Mouse (Mus musculus) adipose tissue, adult 10 weeks (tissue): ENCODE data around the gene Ppp2r1b. TPM values are rescaled to one million over a fixed set of nuclear protein-coding genes. Genes with fewer than 3 reads are reported as not detected.

Source experiments
- polyA plus RNA-seq: library from polyadenylated mRNA; stranded (reverse); fragments of 350-450 nt; fragmentation: Illumina TruSeq; extraction: RNeasy Lipid Tissue Mini Kit (QIAGEN cat#74804); gene quantifications from one replicate; pipeline ENCODE4 v1.2.3, GENCODE M21; 2014; ENCODE audit warnings: low read depth, low replicate concordance

Ppp2r1b gene
- polyA plus RNA-seq, result 71.4 TPM

DNA sequence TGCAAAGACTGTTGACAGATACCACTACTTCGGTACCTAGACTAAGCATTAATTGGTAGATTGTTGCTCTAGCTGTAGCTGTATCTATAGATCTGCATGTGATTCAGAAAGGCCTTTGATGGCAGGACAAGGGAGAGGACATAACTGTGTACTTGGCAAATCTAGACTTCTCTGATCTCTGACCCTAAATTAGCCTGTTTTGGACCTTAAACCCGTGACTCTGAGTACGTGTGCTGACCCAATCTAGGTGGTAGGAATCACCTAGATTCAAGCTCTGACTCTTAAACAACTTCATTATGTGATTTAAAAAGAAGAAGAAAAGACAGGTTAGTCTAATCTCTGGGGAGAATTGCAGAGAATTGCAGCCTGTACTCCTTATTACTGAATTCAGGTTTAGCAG, at the start of gene Ppp2r1b:
Gene Ppp2r1b (plus strand): TSS at position 221 of the 400 bp plus-strand sequence.

Other genes with a start within 250 kb of the Ppp2r1b start
- 177 TPM for gene Sdhd, start 241.5 kb upstream of the Ppp2r1b start, polyA plus RNA-seq
- gene Timm8b, start 241.4 kb upstream of the Ppp2r1b start, polyA plus RNA-seq, result 241 TPM
- 6.5 TPM for gene Pih1d2, start 228.0 kb upstream of the Ppp2r1b start, polyA plus RNA-seq
- 16.4 TPM for gene Nkapd1, start 227.8 kb upstream of the Ppp2r1b start, polyA plus RNA-seq
- 58.6 TPM for gene Dlat, start 185.5 kb upstream of the Ppp2r1b start, polyA plus RNA-seq
- 3.1 TPM for gene Dixdc1, start 105.8 kb upstream of the Ppp2r1b start, polyA plus RNA-seq
- gene 2310030G06Rik, start 98.8 kb upstream of the Ppp2r1b start, polyA plus RNA-seq, result 22.5 TPM
- gene Cryab, start 94.0 kb upstream of the Ppp2r1b start, polyA plus RNA-seq, result 80.6 TPM
- 7.4 TPM for gene Hspb2, start 92.9 kb upstream of the Ppp2r1b start, polyA plus RNA-seq
- 6.6 TPM for gene Fdxacb1, start 77.1 kb upstream of the Ppp2r1b start, polyA plus RNA-seq
- 29.2 TPM for gene Alg9, start 70.3 kb upstream of the Ppp2r1b start, polyA plus RNA-seq
- 114 TPM for gene 1110032A03Rik, start 69.8 kb upstream of the Ppp2r1b start, polyA plus RNA-seq
- 91.3 TPM for gene Sik2, start 163.8 kb downstream of the Ppp2r1b start, polyA plus RNA-seq
- 0.65 TPM for gene Btg4, start 215.6 kb downstream of the Ppp2r1b start, polyA plus RNA-seq
- gene Layn, start 231.8 kb downstream of the Ppp2r1b start, polyA plus RNA-seq, result 6.4 TPM